ENCODE assay signal across 8 mouse cellular contexts in the genomic region with DNA sequence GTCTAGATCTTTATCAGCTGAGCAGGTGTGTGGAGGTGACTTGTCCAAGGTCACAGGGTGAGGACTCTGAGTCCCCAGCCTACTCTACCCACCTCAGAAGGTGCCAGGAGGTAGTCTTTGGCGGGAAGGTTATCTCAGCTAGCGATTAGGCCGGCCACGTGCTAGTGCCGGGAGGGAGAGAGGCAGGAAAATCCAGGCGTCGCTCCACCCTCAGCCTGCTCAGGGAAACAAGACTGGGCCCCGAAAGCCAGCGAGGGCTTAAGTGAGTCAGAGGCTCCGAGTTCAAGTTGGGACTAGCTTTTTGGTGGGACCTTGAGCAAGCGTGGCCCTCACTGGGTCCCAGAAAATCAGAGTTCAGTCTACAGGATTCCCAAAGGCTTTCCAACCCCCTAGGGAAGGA. TPM values are rescaled to one million over a fixed set of nuclear protein-coding genes. Genes with fewer than 3 reads are reported as not detected.
DNase-seq lines count a peak whose midpoint lies in the region; ATAC-seq and TF ChIP-seq lines count a peak whose summit lies in the region.
"Had no signal": no experiment of that assay in that cellular context is flagged by ENCODE, and none has a peak within 500 bp of the region (broad histone marks: within the 10 kb centered on the region; RNA-seq: fewer than 3 reads in every experiment).

No protein-coding gene starts in this region.

- H3K27ac ChIP-seq in ES-Bruce4 (ENCODE audit: insufficient read depth, low read length) = peak overlapping the region; percentile 36
- no peak overlapping the region for H3K27ac ChIP-seq in hindbrain, embryonic 11.5 days (ENCODE audit: low read depth, low read length)
- peak overlapping the region; percentile 15; the same call in 1 of the 2 replicates for H3K27ac ChIP-seq in liver, embryonic 16.5 days (ENCODE audit: low read length)

- no peak for TF ChIP-seq CTCF in ES-Bruce4 (IDR thresholded peaks at IDR 0.05; ENCODE audit: low read depth, low read length)

- DNase-seq in R1 (ENCODE audit: low read depth, low spot score) = peak; percentile 75
- no peak for DNase-seq in hindbrain, embryonic 11.5 days (ENCODE audit: low spot score)
- DNase-seq in spleen, postnatal 10 days (ENCODE audit: low spot score in 2 of 2) = no peak
- DNase-seq in cerebellum, adult 8-10 months = no peak

- H3K4me2 ChIP-seq in hindbrain, embryonic 11.5 days (replicated peaks; ENCODE audit: low read depth, low read length) = 0 out of 2 replicates have a peak overlapping the region, but pooled peaks have one; percentile 11
- peak overlapping the region; percentile 25; the same call in 1 of the 2 replicates for H3K4me2 ChIP-seq in liver, embryonic 16.5 days (ENCODE audit: low read depth, low read length)

- ATAC-seq in hindbrain, embryonic 11.5 days (ENCODE audit: low FRiP score) = no peak
- ATAC-seq in liver, embryonic 16.5 days (ENCODE audit: low read depth) = no peak
- ATAC-seq in granulocyte monocyte progenitor cell, adult 5-6 weeks (replicated peaks; ENCODE audit: poor library complexity, severe bottlenecking) = no peak

- no peak overlapping the region for H3K4me3 ChIP-seq in ES-Bruce4 (ENCODE audit: low read depth, low read length)
- no peak overlapping the region for H3K4me3 ChIP-seq in hindbrain, embryonic 11.5 days (ENCODE audit: low read depth, low read length)
- H3K4me3 ChIP-seq in liver, embryonic 16.5 days (ENCODE audit: low read depth, low read length) = no peak overlapping the region

- 81% methylated on average over 11 of the region's 11 CpGs for WGBS in hindbrain, embryonic 11.5 days
- 57% methylated on average over 11 of the region's 11 CpGs for WGBS in liver, embryonic 16.5 days (ENCODE audit: insufficient replicate concordance)

- no peak for TF ChIP-seq POLR2A in ES-Bruce4 (IDR thresholded peaks at IDR 0.05; ENCODE audit: insufficient read depth, low read length)

- 0 out of 2 replicates have a peak, but pooled peaks cover 5% of the 10 kb centered on the region for H3K27me3 ChIP-seq in ES-Bruce4 (ENCODE audit: control insufficient read depth, insufficient read depth, low read length, poor library complexity, severe bottlenecking)
- peaks cover 18% of the 10 kb centered on the region for H3K27me3 ChIP-seq in hindbrain, embryonic 11.5 days (ENCODE audit: control insufficient read depth, insufficient read depth, low read length)
- peaks cover 51% of the 10 kb centered on the region for H3K27me3 ChIP-seq in liver, embryonic 16.5 days (ENCODE audit: control insufficient read depth, insufficient read depth, low read depth, low read length)

- no peak; the same call in 1 of the 2 replicates for TF ChIP-seq EP300 in ES-Bruce4 (IDR thresholded peaks at IDR 0.05; ENCODE audit: insufficient read depth, low read depth, low read length)

- peaks cover 7% of the 10 kb centered on the region for H3K4me1 ChIP-seq in ES-Bruce4 (ENCODE audit: control insufficient read depth, insufficient read depth, low read length)
- H3K4me1 ChIP-seq in hindbrain, embryonic 11.5 days (replicated peaks; ENCODE audit: control insufficient read depth, insufficient read depth, low read length) = peaks cover 4% of the 10 kb centered on the region; the same call in 1 of the 2 replicates
- H3K4me1 ChIP-seq in liver, embryonic 16.5 days (ENCODE audit: control insufficient read depth, low read depth, low read length) = peaks cover 17% of the 10 kb centered on the region

- H3K36me3 ChIP-seq in ES-Bruce4 (ENCODE audit: control insufficient read depth, insufficient read depth, low read length, poor library complexity, severe bottlenecking) = no peaks in the 10 kb centered on the region
- no peaks in the 10 kb centered on the region for H3K36me3 ChIP-seq in hindbrain, embryonic 11.5 days (ENCODE audit: control insufficient read depth, insufficient read depth, low read length)
- H3K36me3 ChIP-seq in liver, embryonic 16.5 days (ENCODE audit: control insufficient read depth, insufficient read depth) = no peaks in the 10 kb centered on the region

- peak overlapping the region; percentile 37 for H3K9ac ChIP-seq in ES-Bruce4 (ENCODE audit: low read depth, poor library complexity, severe bottlenecking)
- H3K9ac ChIP-seq in hindbrain, embryonic 11.5 days (ENCODE audit: low read depth, low read length) = no peak overlapping the region
- no peak overlapping the region for H3K9ac ChIP-seq in liver, embryonic 16.5 days (ENCODE audit: low read depth, low read length)

- no peaks in the 10 kb centered on the region for H3K9me3 ChIP-seq in ES-Bruce4 (replicated peaks; ENCODE audit: control insufficient read depth, insufficient read depth, low read length, poor library complexity, severe bottlenecking)
- H3K9me3 ChIP-seq in hindbrain, embryonic 11.5 days (ENCODE audit: control insufficient read depth, low read length) = no peaks in the 10 kb centered on the region
- H3K9me3 ChIP-seq in liver, embryonic 16.5 days (replicated peaks; ENCODE audit: control insufficient read depth, low read length) = no peaks in the 10 kb centered on the region

RNA-seq across cellular contexts. Expression of gene Cdc42ep1, which starts 2.9 kb away (rescaled TPM):
- 9.2 and 10.5 TPM in 2 replicates for polyA plus RNA-seq in ES-Bruce4 (2011; ENCODE audit: insufficient read depth, insufficient read length, low read depth, missing spikeins)
- polyA plus RNA-seq in hindbrain, embryonic 11.5 days (2014; fragmentation: Nextera tagmentation; extraction: Ambion mirVana) = 7.8 and 9.1 TPM in 2 replicates
- 12.1 and 13.1 TPM in 2 replicates for polyA plus RNA-seq in liver, embryonic 16.5 days (2015; fragmentation: Nextera tagmentation; extraction: Ambion mirVana)
- not detected in 2 replicates for total RNA-seq in granulocyte monocyte progenitor cell, adult 5-6 weeks (2014; fragmentation: Nextera tagmentation)
- not detected in 2 replicates for total RNA-seq in granulocyte monocyte progenitor cell, adult 5-6 weeks (2017)

RNA-seq across cellular contexts. Expression of gene Lgals2, which starts 10.0 kb away (rescaled TPM):
- 2.4 TPM in 1 of 2 replicates, not detected in the other for polyA plus RNA-seq in ES-Bruce4 (2011; ENCODE audit: insufficient read depth, insufficient read length, low read depth, missing spikeins)
- not detected in 2 replicates for polyA plus RNA-seq in hindbrain, embryonic 11.5 days (2014; fragmentation: Nextera tagmentation; extraction: Ambion mirVana)
- polyA plus RNA-seq in liver, embryonic 16.5 days (2015; fragmentation: Nextera tagmentation; extraction: Ambion mirVana) = 9.1 and 15.8 TPM in 2 replicates
- not detected in 2 replicates for total RNA-seq in granulocyte monocyte progenitor cell, adult 5-6 weeks (2014; fragmentation: Nextera tagmentation)
- not detected in 2 replicates for total RNA-seq in granulocyte monocyte progenitor cell, adult 5-6 weeks (2017)
- total RNA-seq: left cerebral cortex, postnatal 10 days had no signal

RNA-seq across cellular contexts. Expression of gene Gga1, which starts 31.7 kb away (rescaled TPM):
- 25.8 and 29.3 TPM in 2 replicates for polyA plus RNA-seq in ES-Bruce4 (2011; ENCODE audit: insufficient read depth, insufficient read length, low read depth, missing spikeins)
- 26.3 and 26.4 TPM in 2 replicates for polyA plus RNA-seq in hindbrain, embryonic 11.5 days (2014; fragmentation: Nextera tagmentation; extraction: Ambion mirVana)
- polyA plus RNA-seq in liver, embryonic 16.5 days (2015; fragmentation: Nextera tagmentation; extraction: Ambion mirVana) = 18.6 and 19.6 TPM in 2 replicates
- total RNA-seq in granulocyte monocyte progenitor cell, adult 5-6 weeks (2014; fragmentation: Nextera tagmentation) = 46.3 and 48.6 TPM in 2 replicates
- 13.9 and 17.6 TPM in 2 replicates for total RNA-seq in granulocyte monocyte progenitor cell, adult 5-6 weeks (2017)

RNA-seq across cellular contexts. Expression of gene Card10, which starts 42.5 kb away (rescaled TPM):
- 19.6 and 21.5 TPM in 2 replicates for polyA plus RNA-seq in ES-Bruce4 (2011; ENCODE audit: insufficient read depth, insufficient read length, low read depth, missing spikeins)
- polyA plus RNA-seq in hindbrain, embryonic 11.5 days (2014; fragmentation: Nextera tagmentation; extraction: Ambion mirVana) = 1.8 and 2.4 TPM in 2 replicates
- 1.8 and 2.1 TPM in 2 replicates for polyA plus RNA-seq in liver, embryonic 16.5 days (2015; fragmentation: Nextera tagmentation; extraction: Ambion mirVana)
- total RNA-seq in granulocyte monocyte progenitor cell, adult 5-6 weeks (2014; fragmentation: Nextera tagmentation) = not detected in 2 replicates
- 0.22 TPM in 1 of 2 replicates, not detected in the other for total RNA-seq in granulocyte monocyte progenitor cell, adult 5-6 weeks (2017)

RNA-seq across cellular contexts. Expression of gene Gm49510, which starts 54.1 kb away (rescaled TPM):
- polyA plus RNA-seq in ES-Bruce4 (2011; ENCODE audit: insufficient read depth, insufficient read length, low read depth, missing spikeins) = not detected in 2 replicates
- 0.13 and 0.42 TPM in 2 replicates for polyA plus RNA-seq in hindbrain, embryonic 11.5 days (2014; fragmentation: Nextera tagmentation; extraction: Ambion mirVana)
- 0.18 and 0.22 TPM in 2 replicates for polyA plus RNA-seq in liver, embryonic 16.5 days (2015; fragmentation: Nextera tagmentation; extraction: Ambion mirVana)
- not detected in 2 replicates for total RNA-seq in granulocyte monocyte progenitor cell, adult 5-6 weeks (2014; fragmentation: Nextera tagmentation)
- 1.1 TPM in 1 of 2 replicates, not detected in the other for total RNA-seq in granulocyte monocyte progenitor cell, adult 5-6 weeks (2017)
- total RNA-seq: left cerebral cortex, postnatal 10 days had no signal
